Mouse (Mus musculus): ENCODE measurements around the gene Crebl2. TPM values are rescaled to one million over a fixed set of nuclear protein-coding genes. Genes with fewer than 3 reads are reported as not detected.
A peak's percentile ranks its signal among the peaks of the same experiment; 100 is the strongest.

The Crebl2 gene
- polyA plus RNA-seq, 1 experiment: 32.2 TPM

GRCm38 (mm10) chr6:134879556-134879955, 49.6 kb downstream of the Crebl2 start:
- TF ChIP-seq POLR2A (IDR thresholded peaks at IDR 0.05; ENCODE audit: extremely low read depth, insufficient read depth, low read length) (no peak), CTCF (IDR thresholded peaks at IDR 0.05; ENCODE audit: extremely low read depth, insufficient read depth, low read length) (no peak)
- no peak overlapping the region for H3K27ac ChIP-seq (ENCODE audit: insufficient read depth, low read length)
- no peak overlapping the region for H3K4me3 ChIP-seq (ENCODE audit: insufficient read depth, low read length)
- peaks cover 6% of the 10 kb centered on the region; the same call in 1 of the 2 replicates for H3K4me1 ChIP-seq (ENCODE audit: control insufficient read depth, insufficient read depth, low read length)

GRCm38 (mm10) chr6:134880046-134880445, 50.1 kb downstream of the Crebl2 start:
- no peak overlapping the region for H3K27ac ChIP-seq (ENCODE audit: insufficient read depth, low read length)
- H3K4me3 ChIP-seq (ENCODE audit: insufficient read depth, low read length): no peak overlapping the region
- peaks cover 7% of the 10 kb centered on the region; the same call in 1 of the 2 replicates for H3K4me1 ChIP-seq (ENCODE audit: control insufficient read depth, insufficient read depth, low read length)
- TF ChIP-seq CTCF (IDR thresholded peaks at IDR 0.05; ENCODE audit: extremely low read depth, insufficient read depth, low read length): no peak
- TF ChIP-seq POLR2A (IDR thresholded peaks at IDR 0.05; ENCODE audit: extremely low read depth, insufficient read depth, low read length): no peak

GRCm38 (mm10) chr6:134883661-134884060, 53.7 kb downstream of the Crebl2 start:
- Histone ChIP-seq H3K4me3 (ENCODE audit: insufficient read depth, low read length) (no peak overlapping the region), H3K4me1 (ENCODE audit: control insufficient read depth, insufficient read depth, low read length) (peaks cover 10% of the 10 kb centered on the region), H3K27ac (ENCODE audit: insufficient read depth, low read length) (no peak overlapping the region)
- TF ChIP-seq POLR2A (IDR thresholded peaks at IDR 0.05; ENCODE audit: extremely low read depth, insufficient read depth, low read length): no peak
- no peak for TF ChIP-seq CTCF (IDR thresholded peaks at IDR 0.05; ENCODE audit: extremely low read depth, insufficient read depth, low read length)

GRCm38 (mm10) chr6:134885515-134885914, 55.6 kb downstream of the Crebl2 start:
- no peak overlapping the region for H3K27ac ChIP-seq (ENCODE audit: insufficient read depth, low read length)
- no peak for TF ChIP-seq CTCF (IDR thresholded peaks at IDR 0.05; ENCODE audit: extremely low read depth, insufficient read depth, low read length)
- no peak for TF ChIP-seq POLR2A (IDR thresholded peaks at IDR 0.05; ENCODE audit: extremely low read depth, insufficient read depth, low read length)
- peaks cover 10% of the 10 kb centered on the region for H3K4me1 ChIP-seq (ENCODE audit: control insufficient read depth, insufficient read depth, low read length)
- no peak overlapping the region; the same call in 1 of the 2 replicates for H3K4me3 ChIP-seq (ENCODE audit: insufficient read depth, low read length)

GRCm38 (mm10) chr6:134886475-134886874, 56.5 kb downstream of the Crebl2 start:
- H3K27ac ChIP-seq (ENCODE audit: insufficient read depth, low read length): no peak overlapping the region
- TF ChIP-seq POLR2A (IDR thresholded peaks at IDR 0.05; ENCODE audit: extremely low read depth, insufficient read depth, low read length) (no peak), CTCF (IDR thresholded peaks at IDR 0.05; ENCODE audit: extremely low read depth, insufficient read depth, low read length) (no peak)

GRCm38 (mm10) chr6:134887008-134887407, 57.1 kb downstream of the Crebl2 start:
- TF ChIP-seq CTCF (IDR thresholded peaks at IDR 0.05; ENCODE audit: extremely low read depth, insufficient read depth, low read length): no peak
- TF ChIP-seq POLR2A (IDR thresholded peaks at IDR 0.05; ENCODE audit: extremely low read depth, insufficient read depth, low read length): no peak
- Histone ChIP-seq H3K27ac (ENCODE audit: insufficient read depth, low read length) (0 out of 2 replicates have a peak overlapping the region, but pooled peaks have one; percentile 58), H3K4me1 (ENCODE audit: control insufficient read depth, insufficient read depth, low read length) (peaks cover 5% of the 10 kb centered on the region), H3K4me3 (ENCODE audit: insufficient read depth, low read length) (peak overlapping the region; percentile 58)

More at GRCm38 (mm10) chr6:134886475-134886874, 56.5 kb downstream of the Crebl2 start:
- Histone ChIP-seq H3K4me3 (ENCODE audit: insufficient read depth, low read length) (peak overlapping the region; percentile 58), H3K4me1 (ENCODE audit: control insufficient read depth, insufficient read depth, low read length) (peaks cover 5% of the 10 kb centered on the region)

- peak overlapping the region; percentile 58 for H3K4me3 ChIP-seq (ENCODE audit: insufficient read depth, low read length)
- H3K4me1 ChIP-seq (ENCODE audit: control insufficient read depth, insufficient read depth, low read length): peaks cover 5% of the 10 kb centered on the region
- TF ChIP-seq POLR2A (IDR thresholded peaks at IDR 0.05; ENCODE audit: extremely low read depth, insufficient read depth, low read length) (peak; percentile 97), CTCF (IDR thresholded peaks at IDR 0.05; ENCODE audit: extremely low read depth, insufficient read depth, low read length) (no peak)
- H3K27ac ChIP-seq (ENCODE audit: insufficient read depth, low read length): peak overlapping the region; percentile 83
These were observed 57.9 kb downstream of the Crebl2 start for GRCm38 (mm10) chr6:134887711-134888449.

- Histone ChIP-seq H3K4me3 (ENCODE audit: insufficient read depth, low read length) (no peak overlapping the region), H3K4me1 (ENCODE audit: control insufficient read depth, insufficient read depth, low read length) (peaks cover 5% of the 10 kb centered on the region), H3K27ac (ENCODE audit: insufficient read depth, low read length) (peak overlapping the region; percentile 17; the same call in 1 of the 2 replicates)
- peak; percentile 81 for TF ChIP-seq POLR2A (IDR thresholded peaks at IDR 0.05; ENCODE audit: extremely low read depth, insufficient read depth, low read length)
- no peak for TF ChIP-seq CTCF (IDR thresholded peaks at IDR 0.05; ENCODE audit: extremely low read depth, insufficient read depth, low read length)
These were observed 58.6 kb downstream of the Crebl2 start for GRCm38 (mm10) chr6:134888563-134889017.

- H3K4me1 ChIP-seq (ENCODE audit: control insufficient read depth, insufficient read depth, low read length): peaks cover 3% of the 10 kb centered on the region
- H3K4me3 ChIP-seq (ENCODE audit: insufficient read depth, low read length): no peak overlapping the region
- H3K27ac ChIP-seq (ENCODE audit: insufficient read depth, low read length): no peak overlapping the region
- no peak for TF ChIP-seq CTCF (IDR thresholded peaks at IDR 0.05; ENCODE audit: extremely low read depth, insufficient read depth, low read length)
- TF ChIP-seq POLR2A (IDR thresholded peaks at IDR 0.05; ENCODE audit: extremely low read depth, insufficient read depth, low read length): no peak
These were observed 59.8 kb downstream of the Crebl2 start for GRCm38 (mm10) chr6:134889763-134890162.

GRCm38 (mm10) chr6:134890436-134890835, 60.5 kb downstream of the Crebl2 start:
- TF ChIP-seq POLR2A (IDR thresholded peaks at IDR 0.05; ENCODE audit: extremely low read depth, insufficient read depth, low read length) (no peak), CTCF (IDR thresholded peaks at IDR 0.05; ENCODE audit: extremely low read depth, insufficient read depth, low read length) (no peak)
- Histone ChIP-seq H3K4me3 (ENCODE audit: insufficient read depth, low read length) (no peak overlapping the region), H3K27ac (ENCODE audit: insufficient read depth, low read length) (no peak overlapping the region), H3K4me1 (ENCODE audit: control insufficient read depth, insufficient read depth, low read length) (peaks cover 2% of the 10 kb centered on the region)
